In genomic region chr5:140652587-140652986, GRCm38 (mm10) we compare ENCODE assay signal across 16 mouse cellular contexts. TPM values are rescaled to one million over a fixed set of nuclear protein-coding genes. Genes with fewer than 3 reads are reported as not detected.
DNase-seq lines count a peak whose midpoint lies in the region; ATAC-seq and TF ChIP-seq lines count a peak whose summit lies in the region.
"Had no signal": no experiment of that assay in that cellular context is flagged by ENCODE, and none has a peak within 500 bp of the region (broad histone marks: within the 10 kb centered on the region; RNA-seq: fewer than 3 reads in every experiment).

No protein-coding gene starts in this region.

- no peak overlapping the region for H3K27ac ChIP-seq in heart, embryonic 11.5 days (ENCODE audit: low read depth, low read length)
- H3K27ac ChIP-seq in heart, postnatal 0 days (ENCODE audit: low read depth) = peak overlapping the region; percentile 80
- no peak overlapping the region for H3K27ac ChIP-seq in midbrain, embryonic 11.5 days (ENCODE audit: low read depth, low read length)
- H3K27ac ChIP-seq: hindbrain, postnatal 0 days; left cerebral cortex, adult 2 months; midbrain, embryonic 15.5 days had no signal

- TF ChIP-seq CTCF in heart, postnatal 0 days (IDR thresholded peaks at IDR 0.05; ENCODE audit: low read depth) = no peak

- no peak overlapping the region for H3K4me2 ChIP-seq in heart, embryonic 11.5 days
- H3K4me2 ChIP-seq in heart, postnatal 0 days (ENCODE audit: low read depth, low read length) = no peak overlapping the region
- H3K4me2 ChIP-seq in midbrain, embryonic 11.5 days = no peak overlapping the region
- H3K4me2 ChIP-seq: midbrain, embryonic 15.5 days had no signal

- WGBS in heart, embryonic 11.5 days (ENCODE audit: insufficient replicate concordance) = 59% methylated on average over 7 of the region's 7 CpGs
- WGBS in heart, postnatal 0 days = 5% methylated on average over 7 of the region's 7 CpGs
- WGBS in midbrain, embryonic 11.5 days = 78% methylated on average over 7 of the region's 7 CpGs

- H3K4me1 ChIP-seq in heart, embryonic 11.5 days (ENCODE audit: control insufficient read depth, insufficient read depth, low read length) = peaks cover 7% of the 10 kb centered on the region; the same call in 1 of the 2 replicates
- peaks cover 27% of the 10 kb centered on the region for H3K4me1 ChIP-seq in heart, postnatal 0 days (ENCODE audit: control insufficient read depth, insufficient read depth)
- peaks cover 9% of the 10 kb centered on the region for H3K4me1 ChIP-seq in midbrain, embryonic 11.5 days (ENCODE audit: control insufficient read depth, insufficient read depth, low read length)

- no peaks in the 10 kb centered on the region for H3K27me3 ChIP-seq in heart, embryonic 11.5 days (ENCODE audit: control insufficient read depth, insufficient read depth, low read length)
- no peaks in the 10 kb centered on the region for H3K27me3 ChIP-seq in heart, postnatal 0 days (ENCODE audit: control insufficient read depth, insufficient read depth, low read length)
- no peaks in the 10 kb centered on the region for H3K27me3 ChIP-seq in midbrain, embryonic 11.5 days (ENCODE audit: control insufficient read depth, insufficient read depth, low read length)
- H3K27me3 ChIP-seq: midbrain, embryonic 15.5 days had no signal

- H3K4me3 ChIP-seq in heart, embryonic 11.5 days (ENCODE audit: low read depth, low read length) = no peak overlapping the region
- no peak overlapping the region for H3K4me3 ChIP-seq in heart, postnatal 0 days (ENCODE audit: low read depth, low read length)
- H3K4me3 ChIP-seq in midbrain, embryonic 11.5 days (ENCODE audit: low read depth, low read length) = no peak overlapping the region
- H3K4me3 ChIP-seq: left cerebral cortex, adult 2 months; midbrain, embryonic 15.5 days had no signal

- H3K9ac ChIP-seq in heart, embryonic 11.5 days (ENCODE audit: low read depth, low read length) = no peak overlapping the region
- no peak overlapping the region for H3K9ac ChIP-seq in heart, postnatal 0 days (replicated peaks; ENCODE audit: low read depth, low read length)
- H3K9ac ChIP-seq in midbrain, embryonic 11.5 days (ENCODE audit: low read length) = no peak overlapping the region
- H3K9ac ChIP-seq: midbrain, embryonic 15.5 days had no signal

- H3K36me3 ChIP-seq in heart, embryonic 11.5 days (ENCODE audit: control insufficient read depth, insufficient read depth, low read length) = no peaks in the 10 kb centered on the region
- no peaks in the 10 kb centered on the region for H3K36me3 ChIP-seq in heart, postnatal 0 days (replicated peaks; ENCODE audit: control insufficient read depth, insufficient read depth, low read length)
- no peaks in the 10 kb centered on the region for H3K36me3 ChIP-seq in midbrain, embryonic 11.5 days (ENCODE audit: control insufficient read depth, insufficient read depth, low read length)
- H3K36me3 ChIP-seq: G1E; midbrain, embryonic 15.5 days had no signal

- ATAC-seq in heart, embryonic 11.5 days (replicated peaks; ENCODE audit: insufficient number of reproducible peaks, low FRiP score, low TSS enrichment) = no peak
- ATAC-seq in heart, postnatal 0 days (ENCODE audit: insufficient read depth, low read depth) = peak; percentile 31
- no peak for ATAC-seq in midbrain, embryonic 11.5 days (ENCODE audit: low FRiP score)
- ATAC-seq: hindbrain, postnatal 0 days; midbrain, embryonic 15.5 days had no signal

- peak; percentile 93 for DNase-seq in heart, adult 11 months
- peak; percentile 40 for DNase-seq in kidney, postnatal 14 days
- DNase-seq in kidney, postnatal 36 days = no peak
- DNase-seq in heart, postnatal 0 days (ENCODE audit: low spot score) = peak; percentile 78
- DNase-seq in lung, postnatal 36 days = peak; percentile 34
- no peak for DNase-seq in midbrain, embryonic 11.5 days (ENCODE audit: low spot score, missing footprints)
- no peak for DNase-seq in gastrocnemius, postnatal 10 days
- DNase-seq: cerebellum, adult 11 months; liver; right cerebral cortex, postnatal 25 days; thymus, postnatal 14 days had no signal

- 0 out of 2 replicates have a peak, but pooled peaks have one; percentile 57 for TF ChIP-seq EP300 in heart, postnatal 0 days (IDR thresholded peaks at IDR 0.05; ENCODE audit: low read depth)

- no peaks in the 10 kb centered on the region for H3K9me3 ChIP-seq in heart, embryonic 11.5 days (replicated peaks; ENCODE audit: control insufficient read depth, low read length)
- H3K9me3 ChIP-seq in heart, postnatal 0 days (replicated peaks; ENCODE audit: control insufficient read depth, low read length) = no peaks in the 10 kb centered on the region
- no peaks in the 10 kb centered on the region for H3K9me3 ChIP-seq in midbrain, embryonic 11.5 days (ENCODE audit: control insufficient read depth, low read length)
- H3K9me3 ChIP-seq: G1E; midbrain, embryonic 15.5 days had no signal

RNA-seq across cellular contexts. Expression of gene Ttyh3, which starts 3.8 kb away (rescaled TPM):
- polyA plus RNA-seq in heart, embryonic 11.5 days (2014; fragmentation: Nextera tagmentation; extraction: Ambion mirVana) = 26.7 and 28.8 TPM in 2 replicates
- total RNA-seq in heart, postnatal 0 days (2014; rRNA removed; ENCODE audit: low replicate concordance) = 53.2 and 55.2 TPM in 2 replicates
- polyA plus RNA-seq in heart, postnatal 0 days (2015; fragmentation: Nextera tagmentation; extraction: Ambion mirVana) = 8.5 and 8.9 TPM in 2 replicates
- 42.9 and 46.4 TPM in 2 replicates for polyA plus RNA-seq in midbrain, embryonic 11.5 days (2014; fragmentation: Nextera tagmentation; extraction: Ambion mirVana)
- total RNA-seq in gastrocnemius, postnatal 10 days (2021) = 10 to 100 TPM; 33.4 to 42.5 TPM

RNA-seq across cellular contexts. Expression of gene Lfng, which starts 45.5 kb away (rescaled TPM):
- 2.8 and 3.3 TPM in 2 replicates for polyA plus RNA-seq in heart, embryonic 11.5 days (2014; fragmentation: Nextera tagmentation; extraction: Ambion mirVana)
- total RNA-seq in heart, postnatal 0 days (2014; rRNA removed; ENCODE audit: low replicate concordance) = 8.2 and 22.3 TPM in 2 replicates
- polyA plus RNA-seq in heart, postnatal 0 days (2015; fragmentation: Nextera tagmentation; extraction: Ambion mirVana) = 4.1 and 4.4 TPM in 2 replicates
- polyA plus RNA-seq in midbrain, embryonic 11.5 days (2014; fragmentation: Nextera tagmentation; extraction: Ambion mirVana) = 38.3 and 40.5 TPM in 2 replicates
- 1 to 10 TPM; 7.1 to 9.0 TPM for total RNA-seq in gastrocnemius, postnatal 10 days (2021)

RNA-seq across cellular contexts. Expression of gene Iqce, which starts 49.6 kb away (rescaled TPM):
- 8.1 and 10.7 TPM in 2 replicates for polyA plus RNA-seq in heart, embryonic 11.5 days (2014; fragmentation: Nextera tagmentation; extraction: Ambion mirVana)
- total RNA-seq in heart, postnatal 0 days (2014; rRNA removed; ENCODE audit: low replicate concordance) = 3.8 and 9.6 TPM in 2 replicates
- 4.8 and 5.1 TPM in 2 replicates for polyA plus RNA-seq in heart, postnatal 0 days (2015; fragmentation: Nextera tagmentation; extraction: Ambion mirVana)
- 13.9 and 15.6 TPM in 2 replicates for polyA plus RNA-seq in midbrain, embryonic 11.5 days (2014; fragmentation: Nextera tagmentation; extraction: Ambion mirVana)
- total RNA-seq in gastrocnemius, postnatal 10 days (2021) = 1 to 10 TPM; 8.3 to 9.0 TPM

RNA-seq across cellular contexts. Expression of gene Brat1, which starts 52.2 kb away (rescaled TPM):
- polyA plus RNA-seq in heart, embryonic 11.5 days (2014; fragmentation: Nextera tagmentation; extraction: Ambion mirVana) = 9.0 and 9.8 TPM in 2 replicates
- total RNA-seq in heart, postnatal 0 days (2014; rRNA removed; ENCODE audit: low replicate concordance) = 19.3 and 25.0 TPM in 2 replicates
- 9.5 and 10.6 TPM in 2 replicates for polyA plus RNA-seq in heart, postnatal 0 days (2015; fragmentation: Nextera tagmentation; extraction: Ambion mirVana)
- 8.3 and 11.4 TPM in 2 replicates for polyA plus RNA-seq in midbrain, embryonic 11.5 days (2014; fragmentation: Nextera tagmentation; extraction: Ambion mirVana)
- 1 to 10 TPM; 8.9 to 9.4 TPM for total RNA-seq in gastrocnemius, postnatal 10 days (2021)

Comparison
In these comparisons a context has a peak if more than half of its experiments do, and no peak if none do; other contexts are left out.
1. DNase-seq: peak in heart, adult 11 months (single experiment), kidney, postnatal 14 days (single experiment), heart, postnatal 0 days (single experiment) and lung, postnatal 36 days (single experiment); none in kidney, postnatal 36 days (0 of 2), midbrain, embryonic 11.5 days (single experiment) and gastrocnemius, postnatal 10 days (single experiment).